Mouse (Mus musculus): ENCODE results near the gene Fuca1. TPM values are rescaled to one million over a fixed set of nuclear protein-coding genes. Genes with fewer than 3 reads are reported as not detected.
"Not testable (repeated sequence)": the region's sequence is repeated elsewhere in the genome, so short reads cannot be mapped to it uniquely, and the experiment has no call there.

Fuca1 gene
- total RNA-seq, 2 experiments from 2014 or later, result 48.9 to 52.6 TPM

DNA sequence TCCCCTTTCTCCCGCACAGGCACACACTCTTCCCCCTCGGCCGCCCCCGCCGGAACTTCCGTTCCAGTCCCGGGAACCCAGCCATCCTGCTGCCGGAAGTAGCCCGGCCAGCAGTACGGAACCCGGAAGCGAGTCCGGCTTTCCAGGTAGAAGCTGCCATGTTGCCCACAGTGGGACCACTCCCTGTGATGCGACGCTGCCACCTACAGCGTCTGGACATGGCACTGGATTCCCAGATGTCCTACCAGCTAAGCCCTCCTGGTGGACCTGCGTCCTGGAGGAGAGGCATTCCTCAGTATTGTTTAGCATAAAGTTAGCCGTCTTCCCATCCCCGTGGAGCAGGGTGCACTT is 52.0 kb downstream of the Fuca1 start, which contains the start of gene Lypla2:
TSS of gene Lypla2 (minus strand) at position 71 of the 351 bp plus-strand sequence.
- DNase-seq (ENCODE audit: low spot score in 2 of 2), result peak; percentile 87 to 91

DNA sequence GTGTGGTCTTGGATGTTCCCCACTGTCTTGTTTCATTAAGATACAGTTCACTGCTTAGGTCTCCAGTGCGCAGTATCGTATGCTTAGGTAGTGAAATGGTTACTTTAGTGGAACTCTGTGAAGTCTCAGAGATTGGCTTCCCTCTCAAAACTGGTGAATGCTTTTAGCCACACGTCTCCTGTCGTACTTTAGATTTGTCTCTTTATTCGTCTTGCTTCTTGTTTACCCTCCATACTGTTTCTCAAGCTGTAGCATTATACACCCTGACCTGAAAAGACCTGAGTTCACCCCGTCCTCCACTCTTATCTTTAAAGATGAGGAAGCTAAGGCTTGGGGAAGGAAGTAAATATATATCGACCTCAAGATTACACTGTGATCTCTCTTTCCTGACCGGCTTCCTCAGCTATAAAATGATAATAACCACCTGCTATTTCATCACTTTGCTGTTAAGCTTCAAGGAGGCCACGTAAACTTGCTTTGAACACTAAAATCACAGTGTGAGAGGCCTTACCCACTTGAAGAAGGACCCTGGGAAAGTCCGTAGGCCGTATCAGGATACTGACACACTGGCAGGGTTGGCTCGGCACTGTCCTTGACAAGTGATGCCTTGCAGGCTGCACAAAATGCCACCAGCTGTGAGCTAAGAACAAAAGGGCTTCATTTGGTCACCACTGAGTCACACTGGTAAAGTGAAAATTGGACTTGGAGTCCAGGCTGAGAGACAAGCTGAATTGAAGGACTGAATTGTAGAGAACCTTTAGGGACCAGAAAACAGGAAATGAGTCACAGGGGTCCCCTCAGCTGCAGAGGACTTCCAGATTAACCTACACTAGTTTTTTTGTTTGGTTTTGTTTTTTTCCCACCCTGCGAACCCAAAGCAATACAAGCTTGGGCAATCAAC is 52.6 kb downstream of the Fuca1 start:
- DNase-seq (ENCODE audit: low spot score in 2 of 2), result no peak

- DNase-seq (ENCODE audit: low spot score in 2 of 2), result no peak
Observed at GRCm38 (mm10) chr4:135976146-135976545, 55.6 kb downstream of the Fuca1 start.

GRCm38 (mm10) chr4:135980223-135980622 is 59.7 kb downstream of the Fuca1 start:
- not testable (repeated sequence) for DNase-seq (ENCODE audit: low spot score in 2 of 2)

DNA sequence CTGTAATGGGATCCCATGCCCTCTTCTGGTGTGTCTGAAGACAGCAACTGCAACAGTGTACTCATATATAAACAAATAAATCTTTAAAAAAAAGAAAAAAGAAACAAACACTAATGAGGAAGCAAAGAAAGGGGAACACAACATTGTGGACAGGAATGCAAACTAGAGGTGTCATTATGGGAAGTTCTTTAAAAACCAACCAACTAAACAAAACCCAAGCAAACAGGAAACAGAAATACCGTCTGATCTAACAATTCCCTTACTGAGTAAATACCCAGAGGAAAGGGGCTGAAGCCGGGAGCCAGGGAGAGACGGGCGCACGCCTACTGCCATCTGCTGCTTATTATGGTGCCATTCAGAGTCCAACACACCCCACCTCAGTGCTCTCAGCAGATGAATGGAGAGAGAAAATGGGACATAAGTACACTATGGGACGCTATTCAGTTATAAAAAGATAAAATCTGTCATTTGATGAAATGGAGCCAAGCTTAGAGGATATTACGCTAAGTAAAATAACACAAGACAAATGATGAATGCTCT is 61.1 kb downstream of the Fuca1 start:
- DNase-seq (ENCODE audit: low spot score in 2 of 2), result peak in 1 of 2 experiments; percentile 93

DNA sequence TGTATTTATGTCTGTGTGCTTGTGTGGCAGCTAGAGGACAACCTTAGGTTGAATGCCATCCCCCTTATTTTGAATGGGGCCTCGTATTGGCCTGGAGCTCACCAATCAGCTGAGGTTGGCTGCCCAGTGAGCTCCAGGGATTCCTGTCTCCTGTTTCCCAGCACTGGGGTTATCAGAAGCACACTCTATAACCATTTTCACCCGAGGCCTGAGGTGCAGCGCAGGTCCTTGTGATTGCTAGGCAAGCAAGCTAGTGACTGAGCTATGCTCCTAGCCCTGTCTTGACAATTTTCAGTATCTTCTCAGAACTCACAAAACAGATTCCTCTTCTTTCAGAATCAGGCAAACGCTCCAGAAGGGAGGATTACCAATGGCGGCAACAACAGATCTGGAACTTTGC is 64.0 kb downstream of the Fuca1 start:
- DNase-seq (ENCODE audit: low spot score in 2 of 2), result no peak

- no peak for DNase-seq (ENCODE audit: low spot score in 2 of 2)
Observed at GRCm38 (mm10) chr4:135985193-135985592, 64.7 kb downstream of the Fuca1 start.

GRCm38 (mm10) chr4:135985769-135986168 is 65.2 kb downstream of the Fuca1 start:
- no peak for DNase-seq (ENCODE audit: low spot score in 2 of 2)

GRCm38 (mm10) chr4:135986301-135986942 is 65.9 kb downstream of the Fuca1 start:
- no peak for DNase-seq (ENCODE audit: low spot score in 2 of 2)

- DNase-seq (ENCODE audit: low spot score in 2 of 2), result peak; percentile 93
Observed at GRCm38 (mm10) chr4:135986943-135987710, 66.6 kb downstream of the Fuca1 start, which contains the start of gene Pithd1. Gene Pithd1, minus strand, starts transcription at chr4:135987264.

GRCm38 (mm10) chr4:135987714-135988113 is 67.2 kb downstream of the Fuca1 start:
- no peak for DNase-seq (ENCODE audit: low spot score in 2 of 2)

Other genes starting within 250 kb of the Fuca1 start
- under 1 TPM; 0.19 to 0.37 TPM for gene Ifnlr1, start 234.4 kb upstream of the Fuca1 start, total RNA-seq (2021)
- under 1 TPM in 1 of 2 experiments, not detected in 1; 0.12 TPM for gene Il22ra1, start 192.6 kb upstream of the Fuca1 start, total RNA-seq (2021)
- 1 to 10 TPM; 1.4 to 1.5 TPM for gene Myom3, start 161.0 kb upstream of the Fuca1 start, total RNA-seq (2021)
- gene Srsf10, start 65.0 kb upstream of the Fuca1 start, total RNA-seq (2021), result 10 to 100 TPM; 78.4 to 85.6 TPM
- 10 to 100 TPM; 59.5 to 67.2 TPM for gene Pnrc2, start 46.9 kb upstream of the Fuca1 start, total RNA-seq (2021)
- under 1 TPM in 1 of 2 experiments, not detected in 1; 0.09 TPM for gene Cnr2, start 25.3 kb upstream of the Fuca1 start, total RNA-seq (2021)
- 10 to 100 TPM; 31.3 to 35.0 TPM for gene Hmgcl, start 25.7 kb downstream of the Fuca1 start, total RNA-seq (2021)
- gene Gale, start 43.0 kb downstream of the Fuca1 start, total RNA-seq (2021), result 10 to 100 TPM; 26.9 to 29.0 TPM
- 100 to 1,000 TPM; 107 to 111 TPM for gene Lypla2, start 51.9 kb downstream of the Fuca1 start, total RNA-seq (2021)
- 10 to 100 TPM; 86.8 to 90.1 TPM for gene Pithd1, start 66.5 kb downstream of the Fuca1 start, total RNA-seq (2021)
- gene Eloa, start 101.0 kb downstream of the Fuca1 start, total RNA-seq (2021), result 10 to 100 TPM; 31.7 TPM
- 100 to 1,000 TPM; 254 to 300 TPM for gene Rpl11, start 132.7 kb downstream of the Fuca1 start, total RNA-seq (2021)
- gene Id3, start 222.8 kb downstream of the Fuca1 start, total RNA-seq (2021), result 10 to 100 TPM; 77.9 to 91.6 TPM

All from layer of hippocampus, postnatal 14 days (tissue).